Mouse (Mus musculus) stomach, postnatal 0 days (tissue): Measurements from ENCODE around the gene Gm7029.

Source experiments
- CTCF ChIP-seq: IDR thresholded peaks from 2 replicates; pipeline ENCODE4 v1.5.1; 2016; ENCODE audit warnings: antibody characterized with exemption, low read depth, mild to moderate bottlenecking, moderate library complexity
- EP300 ChIP-seq: optimal IDR thresholded peaks from 2 replicates; pipeline ENCODE3; 2016; ENCODE audit warnings: antibody characterized with exemption

DNA sequence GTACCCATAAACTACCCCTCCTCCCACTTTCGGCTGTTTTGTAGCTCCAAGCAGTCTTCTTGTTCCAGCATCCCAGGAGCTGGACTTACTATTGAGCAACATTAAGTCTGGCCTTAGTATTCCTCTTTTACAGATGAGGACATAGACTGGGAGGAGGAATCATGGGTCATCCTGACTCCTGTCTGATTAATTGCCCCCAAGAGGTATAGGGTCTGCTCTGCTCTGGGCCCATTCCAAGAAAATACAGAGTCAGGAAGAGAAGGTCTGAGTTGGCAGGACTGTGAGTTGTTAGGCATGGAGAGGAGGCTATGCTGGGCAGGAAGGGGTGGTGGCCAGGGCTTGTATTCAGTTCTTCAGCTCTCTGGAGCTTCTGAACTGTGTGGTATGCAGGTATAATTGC, 29.4 kb upstream of the Gm7029 start:
- TF ChIP-seq CTCF (no peak), EP300 (no peak)
